Mouse (Mus musculus): ENCODE results near the gene 1700001L19Rik. TPM values are rescaled to one million over a fixed set of nuclear protein-coding genes. Genes with fewer than 3 reads are reported as not detected.
"Not testable (repeated sequence)": the region's sequence is repeated elsewhere in the genome, so short reads cannot be mapped to it uniquely, and the experiment has no call there.

1700001L19Rik gene
- polyA plus RNA-seq (2014; fragmentation: Nextera tagmentation; extraction: Ambion mirVana): 0.65 and 0.83 TPM in 2 replicates

- WGBS: 12% methylated on average over 10 of the region's 10 CpGs
- Histone ChIP-seq H3K4me3 (ENCODE audit: low read depth, low read length) (no peak within 1 kb of the TSS; the same call in 1 of the 2 replicates), H3K36me3 (ENCODE audit: insufficient read depth) (peaks cover 12% of the 10 kb centered on the region), H3K4me2 (peak within 1 kb of the TSS; percentile 31), H3K4me1 (ENCODE audit: insufficient read depth) (no peaks in the 10 kb centered on the region), H3K9ac (no peak within 1 kb of the TSS), H3K9me3 (ENCODE audit: low read depth, low read length) (no peaks in the 10 kb centered on the region), H3K27me3 (ENCODE audit: insufficient read depth, low read length) (no peaks in the 10 kb centered on the region), H3K27ac (ENCODE audit: low read depth) (no peak within 1 kb of the TSS)
- ATAC-seq (ENCODE audit: insufficient read depth) (no peak), DNase-seq (no peak)
- no peak for TF ChIP-seq CTCF (IDR thresholded peaks at IDR 0.05; ENCODE audit: low read depth)
Measured at GRCm38 (mm10) chr13:68597199-68597598, at the start of gene 1700001L19Rik. 1700001L19Rik (plus strand) TSS chr13:68597421.

DNA sequence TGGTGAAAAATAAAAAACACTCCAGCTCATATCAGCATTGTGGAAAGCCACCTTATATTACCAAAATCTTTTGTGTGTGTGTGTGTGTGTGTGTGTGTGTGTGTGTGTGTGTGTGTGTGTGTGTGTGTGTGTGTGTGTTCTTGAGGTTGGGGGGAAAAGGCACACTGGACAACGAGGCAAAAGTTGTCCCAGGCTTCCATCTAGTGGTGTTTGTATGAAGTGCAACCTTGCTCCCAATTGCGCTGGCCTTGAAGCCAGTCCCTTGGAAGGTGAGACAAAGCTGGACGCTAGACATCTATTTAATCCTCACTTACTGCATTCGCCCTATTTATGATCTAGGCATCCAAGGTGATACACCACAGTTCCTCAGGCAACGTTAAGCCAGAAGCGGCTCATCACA lies 43.8 kb upstream of the 1700001L19Rik start:
- 21% methylated on average over 4 of the region's 6 CpGs for WGBS
- H3K27me3 ChIP-seq (ENCODE audit: insufficient read depth, low read length); H3K36me3 ChIP-seq (ENCODE audit: insufficient read depth); H3K4me2 ChIP-seq; H3K4me1 ChIP-seq (ENCODE audit: insufficient read depth); H3K9me3 ChIP-seq (ENCODE audit: low read depth, low read length); H3K9ac ChIP-seq; ATAC-seq (ENCODE audit: insufficient read depth); H3K27ac ChIP-seq (ENCODE audit: low read depth); H3K4me3 ChIP-seq (ENCODE audit: low read depth, low read length): not testable (repeated sequence)
- TF ChIP-seq CTCF (IDR thresholded peaks at IDR 0.05; ENCODE audit: low read depth): peak; percentile 65
- DNase-seq: peak; percentile 64

- H3K36me3 ChIP-seq (ENCODE audit: insufficient read depth): peaks cover 80% of the 10 kb centered on the region
Measured at GRCm38 (mm10) chr13:68568110-68568509, 29.1 kb upstream of the 1700001L19Rik start.

GRCm38 (mm10) chr13:68568548-68568947 lies 28.7 kb upstream of the 1700001L19Rik start:
- H3K36me3 ChIP-seq (ENCODE audit: insufficient read depth): peaks cover 75% of the 10 kb centered on the region

More at GRCm38 (mm10) chr13:68568110-68568509, 29.1 kb upstream of the 1700001L19Rik start:
- TF ChIP-seq CTCF (IDR thresholded peaks at IDR 0.05; ENCODE audit: low read depth): no peak
- Histone ChIP-seq H3K4me2 (no peak overlapping the region), H3K27ac (ENCODE audit: low read depth) (no peak overlapping the region), H3K4me3 (ENCODE audit: low read depth, low read length) (no peak overlapping the region), H3K9me3 (ENCODE audit: low read depth, low read length) (no peaks in the 10 kb centered on the region), H3K4me1 (ENCODE audit: insufficient read depth) (no peaks in the 10 kb centered on the region), H3K9ac (no peak overlapping the region), H3K27me3 (ENCODE audit: insufficient read depth, low read length) (no peaks in the 10 kb centered on the region)
- WGBS: 94% methylated on average over 9 of the region's 9 CpGs
- ATAC-seq (ENCODE audit: insufficient read depth) (no peak), DNase-seq (no peak)

DNA sequence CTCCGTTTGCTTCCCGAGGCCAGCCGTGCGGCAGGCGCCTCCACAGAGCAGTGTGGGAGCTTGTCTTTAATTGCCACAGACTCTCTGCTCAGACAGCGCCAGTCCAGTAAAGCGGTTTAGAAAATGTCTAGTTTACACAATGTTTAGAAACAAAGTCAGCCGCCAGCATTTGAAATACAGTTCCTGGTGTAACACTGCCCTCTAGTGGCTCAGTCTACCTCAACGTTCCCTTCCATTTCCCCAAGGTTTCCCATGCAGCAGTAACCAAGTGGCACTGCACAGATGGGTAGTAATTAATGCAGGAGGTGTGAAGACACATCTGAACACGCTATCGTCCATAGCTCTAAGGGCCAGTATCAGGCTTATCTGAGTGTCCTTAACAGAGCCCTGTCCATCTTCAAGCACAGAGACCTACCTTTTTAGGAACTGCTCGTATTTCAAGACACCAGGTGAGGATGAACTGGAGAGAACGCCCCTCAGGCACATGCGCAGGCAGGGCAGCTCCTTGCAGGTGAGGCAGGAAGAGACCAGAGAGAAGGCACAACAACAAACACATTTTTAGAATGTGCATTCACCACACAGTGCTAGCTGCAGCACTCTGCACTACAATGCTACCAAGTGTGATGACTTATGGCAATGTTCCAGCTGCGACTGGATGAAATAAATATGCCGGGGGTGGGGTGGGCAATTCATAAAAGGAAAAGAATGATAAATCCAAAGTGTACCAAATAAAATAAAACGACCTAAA lies 27.5 kb upstream of the 1700001L19Rik start:
- H3K9me3 ChIP-seq (ENCODE audit: low read depth, low read length): no peaks in the 10 kb centered on the region
- no peak overlapping the region for H3K9ac ChIP-seq
- peaks cover 69% of the 10 kb centered on the region for H3K36me3 ChIP-seq (ENCODE audit: insufficient read depth)
- H3K4me2 ChIP-seq: no peak overlapping the region
- ATAC-seq (ENCODE audit: insufficient read depth): peak; percentile 61; the same call in 1 of the 2 replicates
- 55% methylated on average over 17 of the region's 17 CpGs for WGBS
- no peak overlapping the region for H3K4me3 ChIP-seq (ENCODE audit: low read depth, low read length)
- no peak overlapping the region for H3K27ac ChIP-seq (ENCODE audit: low read depth)
- TF ChIP-seq CTCF (IDR thresholded peaks at IDR 0.05; ENCODE audit: low read depth): peak; percentile 85
- no peaks in the 10 kb centered on the region for H3K4me1 ChIP-seq (ENCODE audit: insufficient read depth)
- H3K27me3 ChIP-seq (ENCODE audit: insufficient read depth, low read length): no peaks in the 10 kb centered on the region
- peak; percentile 89 for DNase-seq

More at GRCm38 (mm10) chr13:68568548-68568947, 28.7 kb upstream of the 1700001L19Rik start:
- 91% methylated on average over 11 of the region's 11 CpGs for WGBS
- ATAC-seq (ENCODE audit: insufficient read depth): no peak
- Histone ChIP-seq H3K9me3 (ENCODE audit: low read depth, low read length) (no peaks in the 10 kb centered on the region), H3K4me2 (no peak overlapping the region), H3K9ac (no peak overlapping the region), H3K27me3 (ENCODE audit: insufficient read depth, low read length) (no peaks in the 10 kb centered on the region), H3K4me3 (ENCODE audit: low read depth, low read length) (no peak overlapping the region), H3K27ac (ENCODE audit: low read depth) (no peak overlapping the region), H3K4me1 (ENCODE audit: insufficient read depth) (no peaks in the 10 kb centered on the region)
- no peak for DNase-seq
- TF ChIP-seq CTCF (IDR thresholded peaks at IDR 0.05; ENCODE audit: low read depth): no peak

DNA sequence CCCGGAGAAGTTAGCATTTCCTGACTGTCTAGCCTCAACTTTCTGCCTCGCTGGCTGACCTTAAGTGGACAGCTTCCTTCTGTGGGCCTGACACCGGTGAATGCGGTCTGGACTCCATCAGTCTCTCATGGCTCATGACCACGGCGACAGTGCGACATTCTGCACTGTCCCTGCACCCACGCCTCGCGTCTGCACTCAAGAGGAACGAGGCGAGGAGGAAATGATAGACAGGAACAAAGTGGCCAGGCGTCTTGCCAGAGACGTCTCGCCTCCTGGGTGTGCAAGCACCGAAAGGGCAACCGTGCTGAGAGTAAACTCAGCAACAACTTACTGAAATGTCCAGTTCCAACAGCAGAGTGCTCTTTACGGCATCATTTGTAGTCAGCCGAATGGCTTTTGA lies 25.0 kb upstream of the 1700001L19Rik start:
- no peak for ATAC-seq (ENCODE audit: insufficient read depth)
- no peaks in the 10 kb centered on the region for H3K27me3 ChIP-seq (ENCODE audit: insufficient read depth, low read length)
- H3K27ac ChIP-seq (ENCODE audit: low read depth): no peak overlapping the region
- H3K4me1 ChIP-seq (ENCODE audit: insufficient read depth): no peaks in the 10 kb centered on the region
- no peak overlapping the region for H3K4me2 ChIP-seq
- 73% methylated on average over 19 of the region's 19 CpGs for WGBS
- peak; percentile 21 for DNase-seq
- no peak overlapping the region for H3K4me3 ChIP-seq (ENCODE audit: low read depth, low read length)
- peaks cover 69% of the 10 kb centered on the region for H3K36me3 ChIP-seq (ENCODE audit: insufficient read depth)
- TF ChIP-seq CTCF (IDR thresholded peaks at IDR 0.05; ENCODE audit: low read depth): no peak
- H3K9me3 ChIP-seq (ENCODE audit: low read depth, low read length): no peaks in the 10 kb centered on the region
- H3K9ac ChIP-seq: no peak overlapping the region
